Mouse (Mus musculus) embryonic facial prominence, embryonic 14.5 days (tissue): ENCODE data around the gene Cnr2. TPM values are rescaled to one million over a fixed set of nuclear protein-coding genes. Genes with fewer than 3 reads are reported as not detected.

ENCODE experiments used
- polyA plus RNA-seq: library from polyadenylated mRNA; unstranded; fragments of >200 nt; fragmentation: Nextera tagmentation; extraction: Ambion mirVana; gene quantifications from 2 replicates; pipeline ENCODE4 v1.2.1, GENCODE M21; 2014

The Cnr2 gene
- polyA plus RNA-seq, 1 experiment from 2014 or later = 1.1 TPM

Other genes starting within 250 kb of the Cnr2 start
- gene Ifnlr1, start 209.1 kb upstream of the Cnr2 start, polyA plus RNA-seq = 1.1 TPM in 2 replicates
- 0.33 and 0.35 TPM in 2 replicates for gene Il22ra1, start 167.2 kb upstream of the Cnr2 start, polyA plus RNA-seq
- gene Myom3, start 135.7 kb upstream of the Cnr2 start, polyA plus RNA-seq = 9.9 and 10.2 TPM in 2 replicates
- gene Srsf10, start 39.6 kb upstream of the Cnr2 start, polyA plus RNA-seq = 212 and 235 TPM in 2 replicates
- gene Pnrc2, start 21.5 kb upstream of the Cnr2 start, polyA plus RNA-seq = 158 and 162 TPM in 2 replicates
- gene Fuca1, start 25.3 kb downstream of the Cnr2 start, polyA plus RNA-seq = 70.2 and 79.5 TPM in 2 replicates
- gene Hmgcl, start 51.1 kb downstream of the Cnr2 start, polyA plus RNA-seq = 81.7 and 89.4 TPM in 2 replicates
- gene Gale, start 68.3 kb downstream of the Cnr2 start, polyA plus RNA-seq = 50.5 and 56.1 TPM in 2 replicates
- gene Lypla2, start 77.2 kb downstream of the Cnr2 start, polyA plus RNA-seq = 87.6 and 97.8 TPM in 2 replicates
- 48.3 and 51.4 TPM in 2 replicates for gene Pithd1, start 91.9 kb downstream of the Cnr2 start, polyA plus RNA-seq
- 47.2 and 48.0 TPM in 2 replicates for gene Eloa, start 126.4 kb downstream of the Cnr2 start, polyA plus RNA-seq
- 528 and 551 TPM in 2 replicates for gene Rpl11, start 158.0 kb downstream of the Cnr2 start, polyA plus RNA-seq
- 404 and 407 TPM in 2 replicates for gene Id3, start 248.1 kb downstream of the Cnr2 start, polyA plus RNA-seq